Mouse (Mus musculus) liver, embryonic 15.5 days (tissue): ENCODE data around the gene Wnt2b. TPM values are rescaled to one million over a fixed set of nuclear protein-coding genes. Genes with fewer than 3 reads are reported as not detected.

ENCODE experiments used
- ATAC-seq: fragments of 200-750 bp; cut with Nextera tagmentation; 2 replicates; pipeline ENCODE4 v1.8.0; 2017; ENCODE audit warnings: moderate number of reproducible peaks, mild to moderate bottlenecking, moderate library complexity; ENCODE audit not compliant: insufficient read depth
- H3K27ac ChIP-seq: fragments of 300-500 bp; sonication (generic); replicated peaks from 2 replicates; pipeline ENCODE4 v1.5.1; 2015; ENCODE audit warnings: mild to moderate bottlenecking, inconsistent platforms
- H3K27me3 ChIP-seq: fragments of 300-500 bp; sonication (generic); 2 replicates; pipeline ENCODE4 v1.6.1; 2015; ENCODE audit warnings: mild to moderate bottlenecking, inconsistent platforms
- H3K36me3 ChIP-seq: fragments of 300-500 bp; sonication (generic); replicated peaks from 2 replicates; pipeline ENCODE4 v1.6.1; 2015; ENCODE audit warnings: moderate library complexity, mild to moderate bottlenecking, inconsistent platforms
- H3K4me1 ChIP-seq: fragments of 300-500 bp; sonication (generic); replicated peaks from 2 replicates; pipeline ENCODE4 v1.6.1; 2015; ENCODE audit warnings: inconsistent platforms
- H3K4me2 ChIP-seq: fragments of 300-500 bp; sonication (generic); 2 replicates; pipeline ENCODE4 v1.6.1; 2015; ENCODE audit warnings: moderate library complexity, mild to moderate bottlenecking, inconsistent platforms
- H3K4me3 ChIP-seq: fragments of 300-500 bp; sonication (generic); replicated peaks from 2 replicates; pipeline ENCODE4 v1.5.1; 2015; ENCODE audit warnings: mild to moderate bottlenecking, inconsistent platforms
- H3K9ac ChIP-seq: fragments of 300-500 bp; sonication (generic); 2 replicates; pipeline ENCODE4 v1.6.1; 2015; ENCODE audit warnings: moderate library complexity, mild to moderate bottlenecking, inconsistent platforms
- H3K9me3 ChIP-seq: fragments of 300-500 bp; sonication (generic); replicated peaks from 2 replicates; pipeline ENCODE4 v1.6.1; 2016; ENCODE audit warnings: inconsistent platforms
- WGBS: fragments of 180-500 bp; shearing (Covaris S2); methylation state at CpG from one replicate; pipeline ENCODE4 v1.1.7; 2015; ENCODE audit warnings: mixed read lengths; ENCODE audit not compliant: insufficient replicate concordance; 5-methylcytosine and 5-hydroxymethylcytosine counted together
- polyA plus RNA-seq: library from polyadenylated mRNA; unstranded; fragments of >200 nt; fragmentation: Nextera tagmentation; extraction: Ambion mirVana; gene quantifications from 2 replicates; pipeline ENCODE4 v1.2.1, GENCODE M21; 2015

The Wnt2b gene
- 0.05 and 0.20 TPM in 2 replicates for polyA plus RNA-seq

DNA sequence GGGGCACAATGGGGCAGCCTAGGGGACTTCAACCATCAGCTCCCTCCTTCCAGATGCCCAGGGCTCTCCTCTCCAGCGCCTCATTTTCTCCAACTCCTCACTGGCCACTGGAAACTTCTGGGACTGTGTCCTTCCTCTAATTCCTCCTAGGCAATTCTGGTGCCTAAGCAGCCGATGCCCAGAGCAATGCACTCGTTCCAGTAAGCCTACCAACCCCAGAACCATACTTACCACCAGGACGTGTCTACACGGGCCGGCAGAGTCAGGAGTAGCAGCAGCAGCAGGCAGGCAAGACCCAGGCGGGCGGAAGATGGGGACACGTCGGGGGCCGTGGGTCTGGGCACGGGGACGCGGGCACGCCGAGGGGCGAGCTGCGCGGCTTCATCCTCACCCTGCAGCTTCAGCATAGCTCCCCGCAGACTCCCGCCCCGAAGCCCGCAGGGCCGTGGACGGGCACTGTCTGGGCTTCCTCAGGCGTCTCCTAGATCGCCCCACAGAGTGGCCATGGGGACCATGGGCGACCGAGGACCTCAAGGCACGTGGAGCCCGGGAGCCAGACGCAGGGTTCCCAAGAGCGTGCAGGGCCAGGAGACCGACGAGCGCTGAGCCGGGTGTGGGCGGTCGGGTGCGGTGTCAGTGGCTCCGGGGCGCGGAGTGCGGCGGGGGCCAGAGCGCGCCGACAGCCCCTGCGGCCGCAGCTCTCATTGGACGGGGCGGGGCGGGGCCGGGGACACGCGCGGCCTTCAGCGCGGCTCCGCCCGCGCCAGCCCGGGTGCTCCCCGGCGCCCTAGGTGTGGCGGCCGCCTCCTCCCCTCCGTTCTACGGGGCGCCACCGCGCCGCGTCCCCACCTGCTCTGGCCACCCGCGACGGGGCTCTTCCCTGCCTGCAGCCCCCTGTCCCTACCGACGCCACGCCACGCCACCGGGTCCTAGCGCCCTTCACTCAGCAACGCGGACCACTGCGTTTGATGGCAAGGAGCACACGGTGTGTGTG is at the start of gene Wnt2b:
TSS of gene Wnt2b (minus strand) at position 856 of the 994 bp plus-strand sequence.
- Histone ChIP-seq H3K9me3 (no peaks in the 10 kb centered on the region), H3K36me3 (no peaks in the 10 kb centered on the region), H3K4me2 (peak within 1 kb of the TSS; percentile 66), H3K4me3 (peak within 1 kb of the TSS; percentile 47), H3K4me1 (peaks cover 22% of the 10 kb centered on the region), H3K9ac (no peak within 1 kb of the TSS), H3K27me3 (peaks cover 87% of the 10 kb centered on the region), H3K27ac (no peak within 1 kb of the TSS)
- ATAC-seq, result peak; percentile 33
- WGBS, result 2% methylated on average over 82 of the region's 87 CpGs

- H3K4me2 ChIP-seq, result no peak overlapping the region
- no peaks in the 10 kb centered on the region for H3K9me3 ChIP-seq
- no peak overlapping the region for H3K9ac ChIP-seq
- no peak overlapping the region for H3K27ac ChIP-seq
- H3K27me3 ChIP-seq, result no peaks in the 10 kb centered on the region
- WGBS, result 68% methylated on average over 11 of the region's 11 CpGs
- H3K4me1 ChIP-seq, result no peaks in the 10 kb centered on the region
- H3K36me3 ChIP-seq, result no peaks in the 10 kb centered on the region
- no peak overlapping the region for H3K4me3 ChIP-seq
- ATAC-seq, result no peak
Measured at GRCm38 (mm10) chr3:105010681-105011339, 49.1 kb upstream of the Wnt2b start.

- H3K4me1 ChIP-seq, result no peaks in the 10 kb centered on the region
- H3K9me3 ChIP-seq, result no peaks in the 10 kb centered on the region
- no peaks in the 10 kb centered on the region for H3K36me3 ChIP-seq
- no peak overlapping the region for H3K4me3 ChIP-seq
- H3K9ac ChIP-seq, result no peak overlapping the region
- ATAC-seq, result no peak
- WGBS, result 65% methylated on average over 9 of the region's 9 CpGs
- H3K4me2 ChIP-seq, result no peak overlapping the region
- no peak overlapping the region for H3K27ac ChIP-seq
- no peaks in the 10 kb centered on the region for H3K27me3 ChIP-seq
Measured at GRCm38 (mm10) chr3:105008070-105008469, 46.3 kb upstream of the Wnt2b start.

DNA sequence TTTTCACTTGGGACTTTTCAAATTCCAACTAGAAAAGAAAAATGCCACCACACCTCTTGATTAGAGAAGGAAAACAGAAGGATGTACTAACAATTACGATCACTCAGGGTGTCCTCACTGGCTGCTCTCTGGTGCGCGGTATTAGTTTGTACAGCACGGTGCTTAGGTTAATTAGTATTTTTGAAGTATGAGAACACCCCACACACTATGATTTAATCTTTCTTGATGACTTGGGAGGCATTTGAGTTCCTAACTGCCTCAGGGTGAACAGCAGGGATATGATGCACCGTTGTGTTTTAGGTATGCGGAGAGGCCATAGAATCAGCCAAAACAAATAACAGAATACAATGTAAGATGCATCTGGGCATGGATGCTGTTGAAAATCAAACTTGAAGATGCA is 44.4 kb upstream of the Wnt2b start:
- no peak overlapping the region for H3K4me2 ChIP-seq
- no peak for ATAC-seq
- H3K4me3 ChIP-seq, result no peak overlapping the region
- WGBS, result 86% methylated on average over 6 of the region's 6 CpGs
- H3K4me1 ChIP-seq, result no peaks in the 10 kb centered on the region
- H3K27me3 ChIP-seq, result no peaks in the 10 kb centered on the region
- H3K36me3 ChIP-seq, result no peaks in the 10 kb centered on the region
- H3K9ac ChIP-seq, result no peak overlapping the region
- no peaks in the 10 kb centered on the region for H3K9me3 ChIP-seq
- H3K27ac ChIP-seq, result no peak overlapping the region

DNA sequence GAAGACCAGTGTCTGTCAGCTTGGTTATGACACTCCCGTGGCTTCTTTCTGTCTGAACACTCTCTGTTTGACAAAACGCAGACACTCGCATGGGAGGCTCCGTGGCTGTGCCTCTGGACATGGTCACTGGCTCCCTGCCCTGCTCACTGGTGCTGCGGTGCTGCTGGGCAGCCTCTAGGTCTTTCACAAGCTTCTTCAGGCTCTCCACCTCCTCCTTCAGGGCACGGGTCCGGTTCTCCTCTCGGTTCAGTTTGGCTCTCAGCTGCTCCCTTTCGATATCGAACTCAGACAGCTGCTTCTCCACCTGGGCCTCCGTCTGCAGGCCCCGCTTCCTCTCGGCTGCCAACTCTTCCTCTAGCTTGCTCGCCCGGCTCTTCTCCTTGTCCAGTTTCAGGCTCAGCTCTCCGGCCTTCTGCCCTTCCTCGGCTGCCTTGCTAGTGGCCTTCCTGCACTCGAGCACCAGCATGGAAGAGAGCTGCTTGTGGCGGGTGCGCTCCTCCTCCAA is 43.9 kb upstream of the Wnt2b start:
- no peak overlapping the region for H3K4me3 ChIP-seq
- H3K27ac ChIP-seq, result no peak overlapping the region
- no peak overlapping the region for H3K9ac ChIP-seq
- no peaks in the 10 kb centered on the region for H3K36me3 ChIP-seq
- no peak for ATAC-seq
- H3K4me1 ChIP-seq, result no peaks in the 10 kb centered on the region
- no peaks in the 10 kb centered on the region for H3K9me3 ChIP-seq
- WGBS, result 72% methylated on average over 20 of the region's 20 CpGs
- no peaks in the 10 kb centered on the region for H3K27me3 ChIP-seq
- H3K4me2 ChIP-seq, result no peak overlapping the region

GRCm38 (mm10) chr3:105005011-105005410 is 43.3 kb upstream of the Wnt2b start:
- Histone ChIP-seq H3K9me3 (no peaks in the 10 kb centered on the region), H3K9ac (no peak overlapping the region), H3K27me3 (no peaks in the 10 kb centered on the region), H3K4me3 (no peak overlapping the region), H3K27ac (no peak overlapping the region), H3K4me1 (no peaks in the 10 kb centered on the region), H3K4me2 (no peak overlapping the region), H3K36me3 (no peaks in the 10 kb centered on the region)
- no peak for ATAC-seq
- WGBS, result 75% methylated on average over 10 of the region's 10 CpGs

- Histone ChIP-seq H3K36me3 (no peaks in the 10 kb centered on the region), H3K9me3 (no peaks in the 10 kb centered on the region), H3K4me1 (no peaks in the 10 kb centered on the region), H3K27me3 (no peaks in the 10 kb centered on the region), H3K9ac (no peak overlapping the region), H3K27ac (no peak overlapping the region), H3K4me2 (no peak overlapping the region), H3K4me3 (no peak overlapping the region)
- WGBS, result 74% methylated on average over 14 of the region's 14 CpGs
- ATAC-seq, result no peak
Measured at GRCm38 (mm10) chr3:105003960-105004463, 42.3 kb upstream of the Wnt2b start.

DNA sequence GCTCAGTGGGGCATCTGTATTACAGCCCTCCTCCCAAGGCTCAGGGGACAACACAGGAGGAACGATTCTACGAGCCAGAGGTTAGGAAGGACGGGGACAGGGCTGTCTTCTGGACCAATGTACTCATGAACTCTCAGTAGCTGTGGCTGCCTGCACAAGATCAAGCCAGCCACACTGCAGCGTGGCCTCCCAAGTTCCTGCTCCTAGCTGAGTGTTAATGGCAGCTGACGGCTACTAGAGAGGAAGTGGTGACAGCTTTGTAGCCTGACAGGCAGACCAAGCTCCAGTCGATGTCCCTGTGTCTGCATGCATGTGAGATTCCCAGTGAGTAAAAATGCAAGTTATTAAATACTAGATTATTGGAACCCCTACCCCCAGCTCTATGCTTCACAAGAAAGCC is 39.7 kb upstream of the Wnt2b start:
- peaks cover 14% of the 10 kb centered on the region for H3K27me3 ChIP-seq
- no peak for ATAC-seq
- H3K27ac ChIP-seq, result no peak overlapping the region
- no peaks in the 10 kb centered on the region for H3K4me1 ChIP-seq
- no peaks in the 10 kb centered on the region for H3K9me3 ChIP-seq
- WGBS, result 17% methylated on average over 6 of the region's 6 CpGs
- H3K4me3 ChIP-seq, result no peak overlapping the region
- H3K4me2 ChIP-seq, result no peak overlapping the region
- no peaks in the 10 kb centered on the region for H3K36me3 ChIP-seq
- no peak overlapping the region for H3K9ac ChIP-seq

GRCm38 (mm10) chr3:105000561-105000960 is 38.8 kb upstream of the Wnt2b start:
- ATAC-seq, result no peak
- Histone ChIP-seq H3K9ac (no peak overlapping the region), H3K27me3 (peaks cover 18% of the 10 kb centered on the region), H3K4me3 (no peak overlapping the region), H3K9me3 (no peaks in the 10 kb centered on the region), H3K4me2 (no peak overlapping the region), H3K36me3 (no peaks in the 10 kb centered on the region), H3K27ac (no peak overlapping the region), H3K4me1 (no peaks in the 10 kb centered on the region)
- 70% methylated on average over 8 of the region's 8 CpGs for WGBS

DNA sequence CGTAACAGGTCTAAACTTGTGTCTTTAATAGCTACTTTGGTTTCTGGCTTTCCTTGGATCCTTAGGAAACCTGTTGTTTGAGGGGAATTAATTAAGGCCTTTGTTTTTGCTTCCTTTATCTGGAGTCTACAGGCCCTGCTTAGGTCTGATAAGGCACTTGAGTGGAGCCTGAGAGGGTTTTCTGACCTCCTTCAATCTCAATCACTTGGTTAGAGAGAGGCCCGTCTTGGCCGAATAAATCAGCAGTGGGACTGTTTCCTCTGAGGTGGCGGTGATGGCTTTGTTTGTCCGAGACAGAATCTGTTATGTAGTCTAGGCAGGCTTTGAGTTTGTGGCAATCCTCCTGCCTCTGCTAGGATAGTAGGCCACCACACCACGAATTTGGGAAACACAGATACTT is 35.8 kb upstream of the Wnt2b start:
- Histone ChIP-seq H3K4me2 (no peak overlapping the region), H3K9me3 (no peaks in the 10 kb centered on the region), H3K36me3 (no peaks in the 10 kb centered on the region), H3K9ac (no peak overlapping the region), H3K4me1 (no peaks in the 10 kb centered on the region), H3K27me3 (peaks cover 27% of the 10 kb centered on the region), H3K4me3 (no peak overlapping the region), H3K27ac (no peak overlapping the region)
- WGBS, result 24% methylated on average over 6 of the region's 6 CpGs
- no peak for ATAC-seq

DNA sequence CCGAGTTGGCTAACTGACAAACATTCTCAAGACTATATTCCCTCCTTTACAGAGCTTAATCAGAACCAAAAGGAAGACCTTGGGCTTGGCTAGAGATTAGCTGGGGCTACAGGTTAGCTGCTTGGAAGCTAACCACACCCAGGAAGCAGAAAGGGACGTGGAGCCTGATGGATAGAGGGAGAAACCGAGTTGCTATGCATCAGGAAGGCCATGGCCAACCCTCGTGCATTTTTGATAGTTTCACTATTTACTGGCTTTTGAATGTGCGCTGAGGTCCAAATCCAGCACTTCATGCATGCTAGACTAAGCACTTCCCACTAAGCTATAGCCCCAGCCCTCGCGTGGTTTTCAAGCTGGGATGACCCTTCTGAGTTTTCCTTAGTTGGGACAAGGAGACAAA is 34.0 kb upstream of the Wnt2b start:
- no peak for ATAC-seq
- H3K27me3 ChIP-seq, result peaks cover 27% of the 10 kb centered on the region
- 52% methylated on average over 7 of the region's 7 CpGs for WGBS
- no peaks in the 10 kb centered on the region for H3K9me3 ChIP-seq
- no peak overlapping the region for H3K9ac ChIP-seq
- no peaks in the 10 kb centered on the region for H3K36me3 ChIP-seq
- H3K4me1 ChIP-seq, result no peaks in the 10 kb centered on the region
- H3K4me3 ChIP-seq, result no peak overlapping the region
- H3K27ac ChIP-seq, result no peak overlapping the region
- H3K4me2 ChIP-seq, result no peak overlapping the region
